Mouse (Mus musculus): ENCODE results near the gene Ddx18.

Ddx18 gene

DNA sequence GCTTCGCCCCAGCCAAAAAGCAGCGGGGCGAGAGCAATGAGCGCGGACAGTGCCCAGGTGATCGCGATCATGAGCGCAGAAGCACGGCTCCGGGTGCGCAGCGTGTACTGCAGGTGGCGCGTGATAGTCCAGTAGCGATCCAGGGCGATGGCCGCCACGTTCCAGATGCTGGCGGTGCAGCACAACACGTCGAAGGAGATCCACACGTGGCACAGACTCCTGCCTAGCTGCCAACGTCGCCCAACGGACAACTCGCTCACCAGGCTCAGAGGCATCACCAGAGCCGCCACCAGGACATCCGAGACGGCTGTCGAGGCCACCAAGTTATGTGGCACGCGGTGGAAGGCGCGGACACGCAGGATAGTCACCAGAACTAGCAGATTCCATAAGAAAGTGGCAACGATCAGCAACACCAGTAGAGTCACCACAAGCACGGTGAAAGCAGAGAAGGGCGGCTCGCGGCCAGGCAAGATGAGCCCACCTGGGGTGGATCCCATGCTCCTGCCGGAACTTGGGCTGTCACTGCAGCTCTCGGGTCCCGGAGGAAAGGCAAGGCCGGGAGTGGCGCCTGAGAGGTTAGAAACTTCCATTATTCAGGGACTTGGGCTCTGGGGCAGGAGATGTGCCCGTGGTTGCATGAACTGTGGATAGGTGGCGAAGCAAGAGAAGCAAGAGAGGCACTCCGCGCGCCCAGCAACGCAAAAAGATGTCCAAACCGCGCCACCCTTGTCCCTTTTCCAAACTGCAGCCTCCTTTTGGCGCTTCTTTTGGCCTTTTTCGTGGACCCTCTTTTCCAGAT, 40.0 kb downstream of the Ddx18 start:
- no peak for DNase-seq (ENCODE audit: low read depth)

DNA sequence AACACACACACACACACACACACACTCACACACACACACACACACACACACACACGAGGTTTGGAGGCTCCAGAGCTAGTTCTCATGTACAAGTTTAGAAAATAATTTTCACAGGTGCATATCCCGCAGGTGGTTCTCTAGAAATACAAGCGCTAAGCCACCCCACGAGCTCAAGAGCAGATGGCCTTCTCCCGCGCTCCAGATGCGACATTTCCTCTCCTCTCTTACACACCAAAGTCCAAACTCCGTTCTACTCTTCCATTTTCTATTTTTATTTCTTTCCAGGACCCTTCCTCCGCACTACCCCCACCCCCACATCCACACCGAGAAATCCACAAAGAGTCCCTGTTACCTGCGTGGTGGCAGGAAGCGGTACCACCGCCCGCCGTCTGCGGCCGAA, 40.7 kb downstream of the Ddx18 start:
- DNase-seq (ENCODE audit: low read depth) = no peak

DNA sequence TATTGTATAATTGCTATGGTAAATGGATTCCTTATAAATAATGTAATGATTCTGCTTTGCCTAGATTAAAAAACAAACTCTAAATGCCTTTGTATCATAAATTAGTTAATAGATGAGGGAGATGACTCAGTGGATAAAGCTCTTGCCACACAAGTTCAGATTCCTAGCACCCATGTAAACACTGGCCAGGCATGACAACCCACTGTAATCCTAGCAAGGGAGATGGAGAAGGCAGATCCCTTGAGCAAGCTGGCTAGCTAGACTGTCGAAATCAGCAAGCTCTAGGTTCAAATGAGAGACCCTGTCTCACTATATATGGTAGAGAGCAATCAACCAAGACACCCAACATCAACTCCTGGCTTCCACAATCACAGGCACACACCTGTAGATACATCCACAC, 49.2 kb downstream of the Ddx18 start:
- no peak for DNase-seq (ENCODE audit: low read depth)

DNA sequence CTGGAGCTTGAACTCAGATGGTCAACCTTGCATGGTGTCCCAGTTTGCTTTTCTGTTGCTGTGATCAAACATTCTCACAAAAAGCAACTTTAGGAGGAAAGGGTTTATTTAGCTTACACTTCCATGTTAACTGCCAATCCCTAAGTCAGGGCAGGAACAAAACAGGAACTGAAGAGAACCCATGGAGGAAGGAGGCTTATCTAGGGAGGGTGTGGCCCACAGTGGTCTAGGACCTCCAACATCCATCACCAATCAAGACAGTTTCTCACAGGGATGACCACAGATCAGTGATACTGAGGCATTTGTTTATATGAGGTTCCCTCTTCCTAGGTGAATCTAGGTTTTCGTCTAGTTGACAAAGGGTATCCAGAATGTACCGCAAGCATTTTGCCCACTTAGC, 55.8 kb downstream of the Ddx18 start:
- DNase-seq (ENCODE audit: low read depth) = no peak

DNA sequence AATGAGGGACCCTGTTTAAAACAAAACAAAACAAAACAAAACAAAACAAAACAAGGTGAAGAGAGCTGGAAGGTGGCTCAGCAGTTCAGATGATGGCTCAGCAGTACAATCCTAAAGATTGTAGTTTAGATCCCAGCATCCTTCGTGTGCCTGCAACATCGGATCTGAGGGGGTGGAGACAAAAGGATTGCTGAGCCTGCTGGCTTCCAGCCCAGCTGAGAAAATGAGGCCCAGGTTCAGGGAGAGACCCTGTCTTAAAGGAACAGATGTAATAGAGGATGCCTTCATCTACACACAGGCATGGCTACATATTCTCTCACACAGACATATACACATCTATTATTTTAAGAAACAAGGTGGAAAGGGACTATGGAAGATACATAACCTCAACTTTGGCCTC, 56.6 kb downstream of the Ddx18 start:
- DNase-seq (ENCODE audit: low read depth) = no peak

DNA sequence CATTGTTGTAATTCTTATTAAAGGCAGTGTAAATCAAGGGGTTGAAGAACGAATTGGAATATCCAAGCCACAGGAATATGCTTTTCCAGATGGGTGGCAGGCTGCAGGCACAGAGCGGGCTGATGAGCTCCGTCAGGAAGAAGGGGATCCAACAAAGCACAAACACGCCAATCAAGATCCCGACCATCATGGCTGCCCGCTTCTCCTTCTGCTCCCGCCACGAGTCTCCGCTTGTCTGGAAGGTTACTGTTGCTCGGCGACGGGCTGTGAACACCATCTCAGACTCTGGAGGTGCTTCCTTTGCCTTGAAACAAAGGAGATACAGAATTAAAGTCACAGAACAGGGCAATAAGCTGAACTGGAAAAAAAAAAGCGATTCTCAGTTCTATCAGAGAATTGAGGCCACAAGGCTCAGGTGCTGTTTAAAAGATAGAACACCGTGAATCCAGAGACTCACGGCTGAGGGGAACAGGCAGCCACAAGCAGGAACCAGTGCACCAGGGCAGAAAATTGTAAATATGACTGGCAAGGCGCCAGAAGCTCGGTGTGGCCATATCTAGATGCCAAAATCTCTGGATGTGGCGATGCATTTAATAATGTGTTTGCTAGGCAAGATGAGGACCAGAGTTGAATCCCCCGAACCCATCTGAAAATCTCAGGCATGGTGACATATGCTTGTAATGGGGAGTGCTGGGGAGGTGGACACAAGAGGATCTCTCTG, 57.2 kb downstream of the Ddx18 start:
- no peak for DNase-seq (ENCODE audit: low read depth)

DNA sequence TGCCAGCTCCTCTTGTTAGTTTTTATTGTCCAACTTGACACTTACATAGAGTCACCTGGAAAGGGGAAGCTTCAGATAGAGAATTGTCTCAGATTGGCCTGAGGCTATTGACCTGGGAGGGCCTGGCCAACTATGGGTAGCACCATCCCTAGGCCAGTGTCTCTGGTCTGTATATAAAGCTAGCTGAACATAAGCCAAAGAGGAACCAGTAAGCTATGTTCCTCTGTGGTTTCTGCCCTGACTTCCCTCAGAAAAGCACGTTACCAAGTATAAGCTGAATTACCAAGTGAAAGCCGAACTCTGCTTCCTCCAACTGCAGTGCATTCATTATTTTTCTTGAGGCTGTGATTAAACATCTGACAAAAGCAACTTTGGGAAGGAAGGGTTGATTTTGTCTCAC, 59.1 kb downstream of the Ddx18 start:
- no peak for DNase-seq (ENCODE audit: low read depth)

Data from fibroblast of lung, adult 2 months (primary cell).